44 mouse cellular contexts compared by ENCODE assay signal in genomic region chr11:85811676-85812075, GRCm38 (mm10). TPM values are rescaled to one million over a fixed set of nuclear protein-coding genes. Genes with fewer than 3 reads are reported as not detected.
"Had no signal": no experiment of that assay in that cellular context is flagged by ENCODE, and none has a peak within 500 bp of the region (broad histone marks: within the 10 kb centered on the region; RNA-seq: fewer than 3 reads in every experiment).

No protein-coding gene starts in this region.

- H3K27ac ChIP-seq: left cerebral cortex, adult 2 months; limb, embryonic 10.5 days; limb, embryonic 12.5 days; limb, embryonic 13.5 days; limb, embryonic 15.5 days; liver, embryonic 12.5 days; liver, embryonic 13.5 days; liver, embryonic 14.5 days; liver, embryonic 15.5 days; midbrain, embryonic 10.5 days; midbrain, embryonic 12.5 days; midbrain, embryonic 13.5 days; midbrain, embryonic 15.5 days had no signal

- H3K4me1 ChIP-seq: midbrain, embryonic 13.5 days; midbrain, embryonic 15.5 days had no signal

- H3K27me3 ChIP-seq: lung, embryonic 15.5 days; midbrain, embryonic 15.5 days had no signal

- H3K4me3 ChIP-seq: left cerebral cortex, adult 2 months; limb, embryonic 10.5 days; limb, embryonic 12.5 days; limb, embryonic 13.5 days; limb, embryonic 15.5 days; liver, embryonic 12.5 days; liver, embryonic 13.5 days; liver, embryonic 15.5 days; lung, embryonic 15.5 days; midbrain, embryonic 10.5 days; midbrain, embryonic 12.5 days; midbrain, embryonic 13.5 days; midbrain, embryonic 15.5 days; myocyte had no signal

- H3K9ac ChIP-seq: limb, embryonic 12.5 days; limb, embryonic 13.5 days; limb, embryonic 15.5 days; liver, embryonic 12.5 days; liver, embryonic 13.5 days; liver, embryonic 14.5 days; liver, embryonic 15.5 days; liver, postnatal 0 days; lung, embryonic 14.5 days; lung, embryonic 15.5 days; midbrain, embryonic 12.5 days; midbrain, embryonic 13.5 days; midbrain, embryonic 15.5 days had no signal

- H3K36me3 ChIP-seq: limb, embryonic 10.5 days; limb, embryonic 12.5 days; limb, embryonic 13.5 days; limb, embryonic 15.5 days; liver, embryonic 12.5 days; liver, embryonic 13.5 days; lung, embryonic 15.5 days; midbrain, embryonic 10.5 days; midbrain, embryonic 12.5 days; midbrain, embryonic 13.5 days; midbrain, embryonic 15.5 days had no signal

- H3K9me3 ChIP-seq: limb, embryonic 10.5 days; limb, embryonic 12.5 days; limb, embryonic 13.5 days; limb, embryonic 15.5 days; liver, embryonic 12.5 days; liver, embryonic 13.5 days; liver, embryonic 15.5 days; lung, embryonic 15.5 days; megakaryocyte, embryonic 14.5 days; midbrain, embryonic 10.5 days; midbrain, embryonic 12.5 days; midbrain, embryonic 13.5 days; midbrain, embryonic 15.5 days had no signal

- DNase-seq: left cerebral cortex, postnatal 4 days; liver; liver, embryonic 13.5 days; liver, postnatal 0 days; lung, adult 2 months; lung, embryonic 14.5 days; lung, postnatal 10 days; lung, postnatal 14 days; lung, postnatal 4 days; midbrain, embryonic 14.5 days had no signal

- H3K4me2 ChIP-seq: limb, embryonic 12.5 days; limb, embryonic 13.5 days; limb, embryonic 15.5 days; liver, embryonic 11.5 days; liver, embryonic 12.5 days; liver, embryonic 13.5 days; liver, embryonic 15.5 days; lung, embryonic 14.5 days; lung, embryonic 15.5 days; midbrain, embryonic 11.5 days; midbrain, embryonic 12.5 days; midbrain, embryonic 13.5 days; midbrain, embryonic 15.5 days had no signal

RNA-seq across cellular contexts. Expression of gene Tbx2, which starts 20.7 kb away (rescaled TPM):
- total RNA-seq: megakaryocyte progenitor cell, adult 5-6 weeks had no signal

RNA-seq across cellular contexts. Expression of gene Gm11444, which starts 38.5 kb away (rescaled TPM):
- total RNA-seq: left cerebral cortex, adult 2 months; left cerebral cortex, adult 8-10 months; left cerebral cortex, postnatal 10 days; left cerebral cortex, postnatal 14 days; left cerebral cortex, postnatal 25 days; left cerebral cortex, postnatal 36 days; left cerebral cortex, postnatal 4 days; liver, adult 2 months; megakaryocyte progenitor cell, adult 5-6 weeks; megakaryocyte, adult 5-6 weeks; megakaryocyte-erythroid progenitor cell, adult 5-6 weeks; midbrain, postnatal 0 days; monocyte, adult 5-6 weeks had no signal
- polyA plus RNA-seq: limb, embryonic 10.5 days; limb, embryonic 11.5 days; limb, embryonic 12.5 days; limb, embryonic 14.5 days; limb, embryonic 15.5 days; liver, adult 2 months; liver, embryonic 11.5 days; liver, embryonic 12.5 days; liver, embryonic 13.5 days; liver, embryonic 14.5 days; liver, embryonic 15.5 days; liver, embryonic 16.5 days; liver, postnatal 0 days; lung, adult 2 months; lung, embryonic 14.5 days; lung, embryonic 15.5 days; lung, embryonic 16.5 days; lung, postnatal 0 days; midbrain, embryonic 10.5 days; midbrain, embryonic 11.5 days; midbrain, embryonic 12.5 days; midbrain, embryonic 13.5 days; midbrain, embryonic 14.5 days; midbrain, embryonic 15.5 days; midbrain, embryonic 16.5 days; midbrain, postnatal 0 days; myocyte had no signal
